Mouse (Mus musculus) telencephalon, adult 2 months (tissue): ENCODE measurements around the gene Spef1.

ENCODE experiments used
- DNase-seq: peaks from one replicate; pipeline ENCODE4 v3.0.0-alpha.2; 2011; ENCODE audit warnings: low read depth, low spot score

The Spef1 gene

GRCm38 (mm10) chr2:131124166-131124565 is 62.9 kb downstream of the Spef1 start:
- DNase-seq, result no peak
